Mouse (Mus musculus) kidney, postnatal 10 days (tissue): Measurements from ENCODE around the gene Prpsap1.
"Not testable (repeated sequence)": the region's sequence is repeated elsewhere in the genome, so short reads cannot be mapped to it uniquely, and the experiment has no call there.

ENCODE experiments used
- DNase-seq: peaks from one replicate; pipeline ENCODE4 v3.0.0; 2021; ENCODE audit warnings: mixed read lengths

The Prpsap1 gene

DNA sequence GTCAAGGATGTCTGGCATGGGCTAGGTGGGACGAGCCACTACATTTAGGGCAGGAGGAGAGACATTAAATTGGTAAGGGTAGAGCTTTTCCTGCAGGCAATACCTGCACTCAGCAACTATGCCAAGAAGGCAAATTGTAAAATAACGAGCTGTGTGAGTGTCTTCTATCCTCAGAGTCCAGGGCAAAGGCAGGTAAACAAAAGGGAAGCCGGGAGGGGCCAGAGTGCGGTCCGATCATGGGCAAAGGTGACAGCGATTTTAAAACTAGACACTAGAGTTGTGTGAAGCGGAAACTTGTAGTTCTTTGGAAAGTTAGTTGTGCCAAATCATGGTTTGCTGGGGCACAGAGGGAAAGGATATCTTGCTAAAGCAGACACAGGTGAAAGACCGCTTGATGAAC, 9.7 kb downstream of the Prpsap1 start:
- DNase-seq, result no peak

DNA sequence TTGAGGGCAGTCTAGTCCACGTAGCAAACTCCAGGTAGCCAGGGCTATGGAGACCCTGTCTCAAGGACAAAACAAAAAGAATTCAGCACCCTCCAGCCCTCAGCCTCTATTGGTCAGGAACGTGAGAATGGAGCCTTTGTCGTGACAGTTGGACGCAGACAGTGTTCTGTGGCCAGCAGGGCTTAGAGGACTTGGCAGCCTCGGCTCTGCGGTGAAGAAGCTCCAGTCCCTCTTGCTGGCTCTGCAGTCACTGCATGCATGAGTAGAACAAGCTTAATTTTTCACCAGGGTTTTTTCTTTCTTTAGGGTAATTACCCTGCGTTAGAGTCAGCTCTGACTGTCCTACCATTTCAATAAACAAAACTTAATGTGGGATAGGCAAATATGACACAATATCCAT, 12.2 kb downstream of the Prpsap1 start:
- no peak for DNase-seq

DNA sequence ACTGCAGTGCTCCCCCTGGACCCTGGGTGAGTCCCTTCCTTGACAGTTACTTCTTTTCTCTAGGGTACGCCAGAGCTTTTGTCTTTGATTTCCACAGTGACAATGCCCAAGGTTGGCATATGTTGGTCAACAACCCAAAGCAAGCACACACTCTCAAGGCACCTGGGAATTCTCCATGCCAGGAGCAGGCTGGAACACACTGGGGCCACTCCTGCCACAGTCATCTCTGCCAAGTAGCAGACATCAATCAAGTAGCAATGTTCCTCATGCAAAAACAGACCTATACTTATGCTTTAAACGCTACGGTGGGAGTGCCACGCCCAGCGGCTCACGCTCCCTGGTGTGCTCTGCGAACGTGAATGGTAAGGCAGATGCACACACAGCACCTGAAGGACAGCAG, 13.0 kb downstream of the Prpsap1 start:
- no peak for DNase-seq

- DNase-seq, result peak; percentile 56
Measured at GRCm38 (mm10) chr11:116479832-116480231, 14.2 kb downstream of the Prpsap1 start.

DNA sequence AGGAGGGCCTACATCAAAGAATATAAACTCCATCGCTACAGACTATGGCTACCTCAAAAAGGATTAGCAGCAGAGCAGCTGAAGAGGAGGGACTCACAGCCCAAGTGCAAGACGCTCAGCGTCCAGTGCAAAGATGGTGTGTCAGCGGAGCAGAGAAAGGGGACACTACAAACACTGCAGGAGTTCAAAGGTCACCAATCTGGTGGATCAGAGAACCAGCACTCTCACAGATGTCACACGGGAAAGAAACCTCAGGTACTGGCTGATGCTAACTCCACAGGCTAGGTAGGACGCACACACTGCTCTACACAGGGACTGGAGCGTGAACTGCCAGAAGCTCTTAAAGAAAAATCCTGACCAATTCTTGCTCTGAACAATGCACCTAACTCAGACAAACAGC, 15.0 kb downstream of the Prpsap1 start:
- no peak for DNase-seq

GRCm38 (mm10) chr11:116477160-116477759, 16.7 kb downstream of the Prpsap1 start:
- peak; percentile 37 for DNase-seq

GRCm38 (mm10) chr11:116476696-116477095, 17.3 kb downstream of the Prpsap1 start:
- no peak for DNase-seq

DNA sequence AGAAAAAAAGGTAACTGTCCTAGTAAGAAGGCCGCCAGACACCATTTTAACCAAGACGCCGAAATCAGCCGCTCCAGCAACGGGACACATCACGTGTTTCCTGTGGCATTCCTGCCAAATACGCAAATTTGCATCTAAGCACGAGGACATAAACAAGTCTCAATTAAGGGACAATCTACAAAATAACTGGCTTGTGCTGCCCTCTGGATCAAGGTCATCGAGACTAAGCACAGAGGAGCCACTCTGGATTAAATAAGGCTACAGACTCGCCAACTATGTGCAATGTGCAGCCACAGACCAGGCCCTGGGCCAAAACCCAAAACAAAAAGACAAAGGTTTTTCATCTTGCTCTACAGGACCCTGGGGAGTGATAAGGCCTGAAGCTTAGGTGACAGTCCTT, 18.0 kb downstream of the Prpsap1 start:
- peak; percentile 65 for DNase-seq

- peak; percentile 61 for DNase-seq
Measured at GRCm38 (mm10) chr11:116472275-116472674, 21.7 kb downstream of the Prpsap1 start.

DNA sequence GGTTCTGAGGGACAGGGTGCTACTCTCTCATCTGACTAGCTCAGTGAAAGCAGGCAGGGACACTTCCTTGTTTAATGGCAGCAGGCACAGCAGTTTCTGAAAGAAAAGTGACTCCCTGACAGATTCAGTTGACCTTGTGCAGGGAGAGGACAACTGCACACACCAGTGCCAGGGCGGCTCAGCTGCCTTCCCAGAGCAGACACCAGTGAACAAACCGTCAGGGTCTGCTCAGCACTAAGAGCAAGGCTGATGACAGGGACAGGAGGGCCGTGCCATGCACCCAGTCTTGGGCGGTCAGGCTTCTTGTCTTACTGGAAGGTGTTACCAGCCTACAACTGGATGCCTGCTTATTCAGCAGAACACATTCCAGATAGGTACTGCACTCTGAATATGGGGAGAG, 23.1 kb downstream of the Prpsap1 start:
- no peak for DNase-seq

GRCm38 (mm10) chr11:116470249-116470648, 23.8 kb downstream of the Prpsap1 start:
- DNase-seq, result peak; percentile 56

- not testable (repeated sequence) for DNase-seq
Measured at GRCm38 (mm10) chr11:116468338-116468737, 25.7 kb downstream of the Prpsap1 start.

DNA sequence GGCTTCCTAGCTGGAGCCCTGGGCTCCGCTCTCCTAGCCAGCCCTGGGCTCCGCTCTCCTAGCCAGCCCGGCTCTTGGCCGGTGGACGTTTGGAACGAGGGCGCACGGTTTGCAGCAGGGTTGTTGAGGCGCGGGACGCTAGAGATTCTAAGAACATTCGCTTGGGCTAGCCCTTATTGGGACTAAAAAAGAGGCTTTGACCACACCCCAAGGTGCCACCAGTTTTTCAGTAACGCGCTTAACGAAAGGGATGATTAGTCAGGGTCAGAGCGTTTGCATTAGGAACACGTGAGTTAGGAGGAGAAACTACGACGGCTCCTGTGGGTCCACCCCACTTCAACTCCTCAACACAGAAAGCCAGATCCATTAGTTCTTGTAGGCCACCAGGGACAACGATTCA, 27.9 kb downstream of the Prpsap1 start, which contains the start of gene Qrich2:
Gene Qrich2, minus strand, starts transcription at position 101 of the 400 bp plus-strand sequence.
- DNase-seq, result no peak

DNA sequence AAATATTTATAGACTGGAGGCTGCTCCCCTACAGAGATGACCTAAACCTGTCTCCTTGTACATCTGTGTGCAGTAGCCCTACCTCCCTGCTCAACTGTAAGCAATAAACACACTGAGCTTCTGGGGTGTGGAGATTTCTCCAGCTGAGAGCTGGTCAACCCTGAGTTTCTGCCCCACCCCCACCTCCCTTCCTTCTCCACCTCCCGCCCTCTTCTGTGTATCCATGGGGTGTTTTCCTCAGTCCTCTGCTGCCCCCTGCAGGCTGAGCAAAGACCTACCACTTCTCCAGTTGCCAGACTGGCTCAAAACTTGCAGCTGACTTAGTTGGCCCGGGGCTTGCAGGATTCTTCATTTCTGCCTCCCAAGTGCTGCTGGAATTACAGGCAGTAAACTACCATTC, 30.2 kb downstream of the Prpsap1 start:
- DNase-seq, result peak; percentile 92

DNA sequence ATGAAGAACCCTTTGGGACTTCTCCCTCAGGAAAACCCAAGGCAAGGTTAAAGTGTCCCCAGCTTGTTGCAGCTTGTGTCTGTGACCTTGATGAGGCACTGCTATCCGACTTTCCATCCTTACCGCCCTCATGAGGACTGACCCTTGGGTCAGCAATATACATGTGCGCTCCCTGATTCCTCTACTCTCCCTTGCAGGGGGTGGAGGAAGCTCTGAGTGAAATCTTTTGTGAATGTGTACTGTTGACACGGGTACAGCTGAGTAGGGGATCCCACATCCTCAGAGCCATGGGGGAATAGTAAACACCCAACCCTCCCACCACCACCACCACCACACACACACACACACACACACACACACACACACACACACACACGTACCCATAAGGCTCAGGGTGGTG, 30.7 kb downstream of the Prpsap1 start:
- DNase-seq, result no peak

DNA sequence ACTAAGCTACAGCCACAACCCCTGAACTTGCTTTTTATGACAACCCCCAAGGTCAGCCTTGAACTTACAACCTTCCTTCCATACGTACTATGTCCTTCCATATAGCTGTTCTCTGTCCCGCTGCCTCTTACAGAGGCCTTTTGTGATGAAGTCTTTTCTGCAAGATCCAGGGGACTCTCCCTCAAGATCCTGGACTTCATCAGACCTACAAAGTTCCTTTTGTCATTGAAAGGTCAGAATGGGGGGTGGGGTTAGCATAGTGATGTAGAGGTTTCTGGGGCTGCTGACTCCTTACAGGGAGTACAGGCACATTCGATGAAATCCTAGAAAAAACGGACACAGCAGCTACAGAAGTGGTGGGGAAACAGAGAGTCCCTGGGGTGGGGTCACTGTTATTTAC, 34.2 kb downstream of the Prpsap1 start:
- DNase-seq, result no peak

DNA sequence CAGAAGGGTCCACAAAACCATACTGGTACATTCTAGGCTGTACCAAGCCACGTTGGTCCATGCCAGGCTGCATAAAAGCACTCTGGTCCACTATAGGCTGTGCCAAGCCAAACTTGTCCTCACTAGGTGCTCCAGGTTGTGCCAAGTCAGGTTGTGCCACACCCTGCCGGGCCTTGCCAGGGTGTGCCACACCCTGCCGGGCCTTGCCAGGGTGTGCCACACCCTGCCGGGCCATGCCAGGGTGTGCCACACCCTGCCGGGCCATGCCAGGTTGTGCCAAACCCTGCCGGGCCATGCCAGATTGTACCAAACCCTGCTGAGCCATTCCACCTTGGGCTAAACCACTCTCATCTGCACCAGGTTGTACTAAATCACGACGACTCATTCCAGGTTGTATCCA, 37.8 kb downstream of the Prpsap1 start:
- no peak for DNase-seq

DNA sequence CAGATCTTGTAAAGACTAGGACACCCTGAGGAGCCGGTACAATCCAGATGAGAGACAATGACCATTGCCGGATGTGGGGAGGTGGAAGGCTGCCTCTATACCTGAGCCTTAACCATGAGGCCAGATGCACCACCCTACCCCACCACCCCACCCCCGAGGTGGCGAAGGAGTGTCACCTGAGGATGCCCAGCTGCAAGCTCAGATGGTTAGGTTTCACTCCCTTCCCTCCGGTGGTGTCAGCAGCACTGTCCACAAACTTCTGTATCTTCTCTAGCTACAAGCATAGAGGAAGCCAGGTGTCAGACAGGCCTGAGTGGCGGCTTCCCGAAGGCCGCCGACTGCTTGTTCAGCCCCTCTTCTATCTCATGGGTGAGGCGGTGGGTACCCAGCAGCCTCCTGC, 40.1 kb downstream of the Prpsap1 start:
- DNase-seq, result no peak

- no peak for DNase-seq
Measured at GRCm38 (mm10) chr11:116449341-116449740, 44.7 kb downstream of the Prpsap1 start.

- DNase-seq, result peak; percentile 41
Measured at GRCm38 (mm10) chr11:116447822-116448221, 46.2 kb downstream of the Prpsap1 start.

DNA sequence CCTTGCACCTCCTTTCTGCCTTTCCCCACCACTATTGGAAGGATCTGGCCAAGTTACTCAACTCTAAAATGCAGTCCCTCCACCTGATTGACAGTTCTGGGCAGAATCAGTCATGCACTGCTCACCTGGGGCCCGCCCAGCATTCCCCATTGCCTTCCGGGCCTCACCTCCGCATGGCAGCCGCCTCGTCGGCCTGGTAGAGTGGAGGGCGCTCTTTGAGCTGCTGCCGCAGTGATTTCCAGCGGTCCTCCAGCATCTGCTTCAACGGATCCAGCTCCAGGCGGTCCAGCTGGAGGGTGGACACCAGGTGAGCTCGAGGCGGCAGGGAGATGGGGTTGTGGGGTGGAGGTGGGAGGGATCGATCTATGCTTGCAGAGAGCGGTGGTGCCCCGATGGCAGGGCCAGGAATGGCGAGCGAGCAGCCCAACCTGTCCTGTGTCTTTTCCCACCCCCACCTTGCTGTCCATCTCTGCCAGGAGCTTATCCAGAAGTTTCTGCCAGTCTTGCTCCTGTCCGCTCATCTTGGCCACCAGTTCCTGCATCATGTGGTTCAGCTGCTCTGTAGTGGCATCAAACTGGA, 47.6 kb downstream of the Prpsap1 start:
- no peak for DNase-seq

- DNase-seq, result peak; percentile 96
Measured at GRCm38 (mm10) chr11:116445596-116446307, 48.2 kb downstream of the Prpsap1 start.

GRCm38 (mm10) chr11:116443935-116444334, 50.1 kb downstream of the Prpsap1 start:
- DNase-seq, result no peak

GRCm38 (mm10) chr11:116443311-116443710, 50.7 kb downstream of the Prpsap1 start:
- no peak for DNase-seq

- no peak for DNase-seq
Measured at GRCm38 (mm10) chr11:116442867-116443177, 51.2 kb downstream of the Prpsap1 start.
